Mouse (Mus musculus): ENCODE results near the gene Sorcs1.

GRCm38 (mm10) chr19:50178151-50178550 lies 500.3 kb downstream of the Sorcs1 start:
- TF ChIP-seq CTCF (IDR thresholded peaks at IDR 0.05): no peak
- TF ChIP-seq POLR2A (IDR thresholded peaks at IDR 0.05; ENCODE audit: insufficient read depth, low read depth, low read length): no peak
- TF ChIP-seq EP300 (IDR thresholded peaks at IDR 0.05; ENCODE audit: insufficient read depth, low read depth, low read length): no peak
